Mouse (Mus musculus): Measurements from ENCODE around the gene 4930503E14Rik.

DNA sequence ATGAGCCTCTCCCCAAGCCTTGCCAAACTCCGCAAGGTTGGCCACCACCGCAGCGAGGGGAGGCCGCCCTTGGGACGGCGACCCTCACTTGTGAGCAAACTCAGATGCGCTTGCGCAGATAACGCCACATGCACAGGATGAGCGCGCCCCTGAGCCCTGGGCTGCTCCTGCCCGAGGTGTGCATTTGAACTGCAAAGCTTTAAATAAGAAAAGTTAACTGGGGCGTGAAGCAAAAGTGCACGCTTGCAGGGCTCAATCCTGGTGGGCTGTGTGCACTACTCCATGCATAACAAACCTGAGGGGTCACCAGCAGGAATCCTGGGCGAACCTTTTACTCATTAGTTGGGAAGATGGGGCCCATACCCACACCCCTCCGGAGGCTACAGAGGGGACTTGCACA is 35.0 kb upstream of the 4930503E14Rik start:
- TF ChIP-seq POLR2AphosphoS5 (IDR thresholded peaks at IDR 0.05; ENCODE audit: insufficient replicate concordance, low read depth, low read length) (no peak), GATA1 (IDR thresholded peaks at IDR 0.05; ENCODE audit: borderline replicate concordance, low read length) (no peak), TAL1 (conservative IDR thresholded peaks at IDR 0.05; ENCODE audit: low read depth, low read length) (no peak)
